Mouse (Mus musculus): Measurements from ENCODE around the gene Atp6v0a1.
"Not testable (repeated sequence)": the region's sequence is repeated elsewhere in the genome, so short reads cannot be mapped to it uniquely, and the experiment has no call there.

Gene Atp6v0a1

GRCm38 (mm10) chr11:100982087-100982486 lies 27.2 kb upstream of the Atp6v0a1 start:
- DNase-seq = no peak

GRCm38 (mm10) chr11:100983125-100983777 lies 26.0 kb upstream of the Atp6v0a1 start:
- DNase-seq = peak; percentile 92

- no peak for DNase-seq
These were observed 25.5 kb upstream of the Atp6v0a1 start for GRCm38 (mm10) chr11:100983778-100984131.

GRCm38 (mm10) chr11:100985607-100986006 lies 23.6 kb upstream of the Atp6v0a1 start:
- DNase-seq = peak; percentile 38

GRCm38 (mm10) chr11:100988674-100989073 lies 20.6 kb upstream of the Atp6v0a1 start:
- DNase-seq = no peak

GRCm38 (mm10) chr11:100989666-100990065 lies 19.6 kb upstream of the Atp6v0a1 start:
- DNase-seq = no peak

GRCm38 (mm10) chr11:100991027-100991534 lies 18.2 kb upstream of the Atp6v0a1 start:
- DNase-seq = no peak

- DNase-seq = no peak
These were observed 15.8 kb upstream of the Atp6v0a1 start for GRCm38 (mm10) chr11:100993437-100993836.

GRCm38 (mm10) chr11:100994233-100994632 lies 15.0 kb upstream of the Atp6v0a1 start:
- no peak for DNase-seq

- DNase-seq = no peak
These were observed 14.6 kb upstream of the Atp6v0a1 start for GRCm38 (mm10) chr11:100994655-100995054.

GRCm38 (mm10) chr11:100996501-100996900 lies 12.8 kb upstream of the Atp6v0a1 start:
- DNase-seq = no peak

- no peak for DNase-seq
These were observed 10.4 kb upstream of the Atp6v0a1 start for GRCm38 (mm10) chr11:100998836-100999235.

GRCm38 (mm10) chr11:100999254-100999653 lies 10.0 kb upstream of the Atp6v0a1 start:
- DNase-seq = no peak

- not testable (repeated sequence) for DNase-seq
These were observed 7.2 kb upstream of the Atp6v0a1 start for GRCm38 (mm10) chr11:101001875-101002552.

GRCm38 (mm10) chr11:101003025-101003685 lies 6.1 kb upstream of the Atp6v0a1 start:
- no peak for DNase-seq

- peak; percentile 21 for DNase-seq
These were observed 826 bp upstream of the Atp6v0a1 start for GRCm38 (mm10) chr11:101008206-101009045.

GRCm38 (mm10) chr11:101009888-101010784 lies 884 bp downstream of the Atp6v0a1 start:
- no peak for DNase-seq

GRCm38 (mm10) chr11:101011641-101012040 lies 2.4 kb downstream of the Atp6v0a1 start:
- DNase-seq = no peak

- DNase-seq = no peak
These were observed 14.1 kb downstream of the Atp6v0a1 start for GRCm38 (mm10) chr11:101023371-101023770.

- DNase-seq = no peak
These were observed 14.7 kb downstream of the Atp6v0a1 start for GRCm38 (mm10) chr11:101024001-101024400.

- DNase-seq = no peak
These were observed 17.9 kb downstream of the Atp6v0a1 start for GRCm38 (mm10) chr11:101027121-101027520.

- DNase-seq = no peak
These were observed 20.1 kb downstream of the Atp6v0a1 start for GRCm38 (mm10) chr11:101029320-101029719.
